Mouse (Mus musculus) left cerebral cortex, adult 11 months (tissue): ENCODE measurements at regions not wholly inside any gene's neighbourhood (a gene's known extent, or its start where the extent isn't known, plus 50 kb on each side); places are given as distances from the start of the nearest gene placed in this dataset.

ENCODE experiments used
- DNase-seq: peaks from one replicate; pipeline ENCODE4 v3.0.0; 2022; ENCODE audit warnings: low spot score

GRCm38 (mm10) chr16:85347621-85348020 is 174.1 kb upstream of the App start:
- peak; percentile 19 for DNase-seq

GRCm38 (mm10) chr16:85336495-85337119 is 163.0 kb upstream of the App start:
- no peak for DNase-seq

- DNase-seq = no peak
Measured at GRCm38 (mm10) chr16:85333543-85333942, 160.0 kb upstream of the App start.

- no peak for DNase-seq
Measured at GRCm38 (mm10) chr16:85312018-85312417, 138.5 kb upstream of the App start.

- no peak for DNase-seq
Measured at GRCm38 (mm10) chr16:85309493-85309892, 135.9 kb upstream of the App start.

- DNase-seq = no peak
Measured at GRCm38 (mm10) chr16:85308429-85308828, 134.9 kb upstream of the App start.

GRCm38 (mm10) chr16:85307940-85308339 is 134.4 kb upstream of the App start:
- DNase-seq = no peak

- no peak for DNase-seq
Measured at GRCm38 (mm10) chr16:85300092-85300853, 126.7 kb upstream of the App start.

GRCm38 (mm10) chr16:85298559-85298958 is 125.0 kb upstream of the App start:
- DNase-seq = no peak

- no peak for DNase-seq
Measured at GRCm38 (mm10) chr16:85290986-85291952, 117.7 kb upstream of the App start.

- no peak for DNase-seq
Measured at GRCm38 (mm10) chr16:85277862-85278261, 104.3 kb upstream of the App start.

- DNase-seq = no peak
Measured at GRCm38 (mm10) chr16:85269681-85270080, 96.1 kb upstream of the App start.

GRCm38 (mm10) chr16:85259838-85260237 is 86.3 kb upstream of the App start:
- DNase-seq = no peak

- DNase-seq = no peak
Measured at GRCm38 (mm10) chr16:85247301-85247700, 73.7 kb upstream of the App start.

GRCm38 (mm10) chr16:85233037-85233436 is 59.5 kb upstream of the App start:
- DNase-seq = no peak

GRCm38 (mm10) chr16:85231908-85232467 is 58.4 kb upstream of the App start:
- no peak for DNase-seq

- DNase-seq = no peak
Measured at GRCm38 (mm10) chr16:85231330-85231729, 57.8 kb upstream of the App start.

- DNase-seq = no peak
Measured at GRCm38 (mm10) chr16:85224325-85224724, 50.8 kb upstream of the App start.
